Comparison of ENCODE assay signal across 12 mouse cellular contexts in genomic region chr7:132793467-132793866, GRCm38 (mm10). TPM values are rescaled to one million over a fixed set of nuclear protein-coding genes. Genes with fewer than 3 reads are reported as not detected.
DNase-seq lines count a peak whose midpoint lies in the region; ATAC-seq and TF ChIP-seq lines count a peak whose summit lies in the region.
"Had no signal": no experiment of that assay in that cellular context is flagged by ENCODE, and none has a peak within 500 bp of the region (broad histone marks: within the 10 kb centered on the region; RNA-seq: fewer than 3 reads in every experiment).

No protein-coding gene starts in this region.

- peak; percentile 71 for ATAC-seq in intestine, embryonic 16.5 days

- peak; percentile 98 for DNase-seq in heart, adult 11 months
- DNase-seq in heart, postnatal 36 days: no peak
- DNase-seq in layer of hippocampus, adult 9-11 months: peak; percentile 91
- DNase-seq in layer of hippocampus, postnatal 10 days (ENCODE audit: low spot score in 2 of 2): no peak
- DNase-seq in spleen, postnatal 4 days (ENCODE audit: low spot score in 2 of 2): no peak
- no peak for DNase-seq in right cerebral cortex, postnatal 10 days (ENCODE audit: low spot score in 2 of 2)
- DNase-seq: adrenal gland, postnatal 36 days; cerebellum, postnatal 14 days; kidney, adult 2 months; lung, embryonic 14.5 days had no signal

- no peak overlapping the region for H3K9ac ChIP-seq in intestine, embryonic 16.5 days (ENCODE audit: low read depth, low read length)
- H3K9ac ChIP-seq: lung, embryonic 14.5 days had no signal

- 51% methylated on average over 6 of the region's 6 CpGs for WGBS in intestine, embryonic 16.5 days

- TF ChIP-seq POLR2A in bone marrow macrophage, adult 2 months (IDR thresholded peaks at IDR 0.05; ENCODE audit: borderline replicate concordance, low read depth, low read length): no peak

- 0 out of 2 replicates have a peak overlapping the region, but pooled peaks have one; percentile 6 for H3K27ac ChIP-seq in bone marrow macrophage, adult 2 months (ENCODE audit: insufficient read depth, low read depth, low read length)
- peak overlapping the region; percentile 42; the same call in 1 of the 2 replicates for H3K27ac ChIP-seq in intestine, embryonic 16.5 days (ENCODE audit: low read length)

- no peaks in the 10 kb centered on the region for H3K36me3 ChIP-seq in intestine, embryonic 16.5 days (ENCODE audit: control insufficient read depth, insufficient read depth, low read length)

- H3K27me3 ChIP-seq in intestine, embryonic 16.5 days (replicated peaks; ENCODE audit: control insufficient read depth, insufficient read depth, low read length): no peaks in the 10 kb centered on the region

- H3K4me3 ChIP-seq in bone marrow macrophage, adult 2 months (ENCODE audit: insufficient read depth, low read length): no peak overlapping the region
- H3K4me3 ChIP-seq in intestine, embryonic 16.5 days (ENCODE audit: low read length): no peak overlapping the region

- no peak overlapping the region for H3K4me2 ChIP-seq in intestine, embryonic 16.5 days (ENCODE audit: low read depth, low read length)
- H3K4me2 ChIP-seq: lung, embryonic 14.5 days had no signal

- intact Hi-C loops in heart, postnatal 36 days (cut with DNase I): no loop called here

- peaks cover 29% of the 10 kb centered on the region for H3K4me1 ChIP-seq in bone marrow macrophage, adult 2 months (ENCODE audit: control insufficient read depth, insufficient read depth, low read length)
- H3K4me1 ChIP-seq in intestine, embryonic 16.5 days (ENCODE audit: control insufficient read depth, insufficient read depth, low read length): peaks cover 36% of the 10 kb centered on the region

- no peak for TF ChIP-seq CTCF in bone marrow macrophage, adult 2 months (IDR thresholded peaks at IDR 0.05; ENCODE audit: low read depth, low read length)

- no peaks in the 10 kb centered on the region for H3K9me3 ChIP-seq in intestine, embryonic 16.5 days (ENCODE audit: control insufficient read depth, low read length)

RNA-seq across cellular contexts. Expression of gene Fam53b, which starts 20.2 kb away (rescaled TPM):
- 10 to 100 TPM; 22.7 to 25.5 TPM for total RNA-seq in heart, postnatal 36 days (2021)
- total RNA-seq in layer of hippocampus, postnatal 10 days (2021): 10 to 100 TPM; 17.1 to 17.2 TPM
- polyA plus RNA-seq in bone marrow macrophage, adult 2 months (2012; ENCODE audit: insufficient read depth, insufficient read length, missing spikeins): 27.2 and 35.3 TPM in 2 replicates
- polyA plus RNA-seq in intestine, embryonic 16.5 days (2015; fragmentation: Nextera tagmentation; extraction: Ambion mirVana): 22.2 and 23.7 TPM in 2 replicates

RNA-seq across cellular contexts. Expression of gene Eef1akmt2, which starts 59.0 kb away (rescaled TPM):
- total RNA-seq in heart, postnatal 36 days (2021): 10 to 100 TPM in 1 of 2 experiments, 1 to 10 TPM in 1; 8.3 to 10.4 TPM
- total RNA-seq in layer of hippocampus, postnatal 10 days (2021): 10 to 100 TPM; 37.9 to 42.1 TPM
- 21.7 and 30.2 TPM in 2 replicates for polyA plus RNA-seq in bone marrow macrophage, adult 2 months (2012; ENCODE audit: insufficient read depth, insufficient read length, missing spikeins)
- 47.6 and 52.1 TPM in 2 replicates for polyA plus RNA-seq in intestine, embryonic 16.5 days (2015; fragmentation: Nextera tagmentation; extraction: Ambion mirVana)

Comparison
In these comparisons a context has a peak if more than half of its experiments do, and no peak if none do; other contexts are left out.
1. DNase-seq: peak in heart, adult 11 months (single experiment) and layer of hippocampus, adult 9-11 months (single experiment); none in heart, postnatal 36 days (0 of 2), layer of hippocampus, postnatal 10 days (0 of 2), spleen, postnatal 4 days (0 of 2) and right cerebral cortex, postnatal 10 days (0 of 2).